21 mouse cellular contexts compared by ENCODE assay signal in the genomic region with DNA sequence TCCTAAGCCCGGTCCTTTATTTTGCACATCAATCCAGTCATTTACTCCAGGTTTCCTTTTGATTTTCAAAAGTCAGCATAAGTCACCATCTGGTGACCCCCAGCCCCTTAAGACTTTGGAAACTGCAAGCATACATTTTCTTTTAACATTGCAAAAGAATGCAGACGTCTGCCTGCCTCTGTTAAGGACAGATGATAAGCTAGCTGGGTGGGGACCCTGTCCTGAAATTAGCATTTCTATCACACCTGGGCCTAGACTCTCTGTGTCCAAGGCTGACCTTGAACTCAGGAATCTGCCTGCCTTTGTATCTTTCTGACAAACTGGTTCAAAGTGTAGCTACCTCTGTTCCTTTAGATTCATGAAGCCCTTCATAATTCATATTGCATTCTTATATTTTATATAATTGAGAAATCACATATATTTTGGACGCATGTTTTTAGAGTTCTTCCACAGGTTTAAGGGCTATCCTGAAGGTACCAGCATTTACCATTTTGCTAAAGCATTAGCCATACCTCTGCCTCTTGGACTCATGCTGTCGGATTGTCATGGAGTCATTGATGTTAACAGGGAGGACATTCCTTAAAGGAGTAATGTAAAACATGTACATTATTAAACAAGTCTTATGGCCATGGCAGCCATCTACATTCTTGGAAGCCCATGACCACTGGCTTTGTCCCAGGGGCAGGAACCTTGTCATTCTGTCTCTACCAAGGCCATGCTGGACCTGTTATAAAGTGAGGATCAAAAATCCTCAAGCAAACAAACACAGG.
"Had no signal": no experiment of that assay in that cellular context is flagged by ENCODE, and none has a peak within 500 bp of the region (broad histone marks: within the 10 kb centered on the region; RNA-seq: fewer than 3 reads in every experiment).

No protein-coding gene starts in this region.

- H3K4me3 ChIP-seq: heart, embryonic 10.5 days; heart, embryonic 12.5 days; hindbrain, embryonic 10.5 days; hindbrain, embryonic 12.5 days; intestine, embryonic 15.5 days; layer of hippocampus, adult 2 months; left cerebral cortex, adult 2 months; limb, embryonic 10.5 days; limb, embryonic 12.5 days; liver, embryonic 13.5 days had no signal

- H3K9me3 ChIP-seq: heart, embryonic 10.5 days; heart, embryonic 12.5 days; hindbrain, embryonic 10.5 days; hindbrain, embryonic 12.5 days; intestine, embryonic 15.5 days; limb, embryonic 10.5 days; limb, embryonic 12.5 days; liver, embryonic 13.5 days had no signal

- H3K27me3 ChIP-seq: heart, embryonic 12.5 days; hindbrain, embryonic 12.5 days; intestine, embryonic 15.5 days; limb, embryonic 12.5 days; liver, embryonic 13.5 days had no signal

- H3K9ac ChIP-seq: heart, embryonic 12.5 days; hindbrain, embryonic 12.5 days; hindbrain, embryonic 14.5 days; intestine, embryonic 15.5 days; limb, embryonic 12.5 days; liver, embryonic 13.5 days had no signal

- H3K4me1 ChIP-seq: heart, embryonic 10.5 days; heart, embryonic 12.5 days; hindbrain, embryonic 10.5 days; hindbrain, embryonic 12.5 days; intestine, embryonic 15.5 days; limb, embryonic 10.5 days; limb, embryonic 12.5 days; liver, embryonic 13.5 days had no signal

- DNase-seq: gastrocnemius, postnatal 14 days; heart, adult 18-20 months; heart, postnatal 10 days; heart, postnatal 4 days; kidney, adult 18-20 months; kidney, adult 8-10 months; kidney, postnatal 10 days; kidney, postnatal 25 days; kidney, postnatal 4 days; liver; liver, embryonic 13.5 days had no signal

- H3K27ac ChIP-seq: heart, embryonic 10.5 days; hindbrain, embryonic 10.5 days; hindbrain, embryonic 12.5 days; hindbrain, embryonic 14.5 days; intestine, embryonic 15.5 days; layer of hippocampus, adult 2 months; left cerebral cortex, adult 2 months; limb, embryonic 10.5 days; limb, embryonic 12.5 days; liver, embryonic 13.5 days had no signal

- H3K36me3 ChIP-seq: heart, embryonic 10.5 days; heart, embryonic 12.5 days; hindbrain, embryonic 10.5 days; hindbrain, embryonic 12.5 days; intestine, embryonic 15.5 days; limb, embryonic 10.5 days; limb, embryonic 12.5 days; liver, embryonic 13.5 days had no signal
